Mouse (Mus musculus): Measurements from ENCODE around the gene Camsap3. TPM values are rescaled to one million over a fixed set of nuclear protein-coding genes. Genes with fewer than 3 reads are reported as not detected.

Camsap3 gene
- under 1 TPM; 0.11 to 0.68 TPM for total RNA-seq (2023)

DNA sequence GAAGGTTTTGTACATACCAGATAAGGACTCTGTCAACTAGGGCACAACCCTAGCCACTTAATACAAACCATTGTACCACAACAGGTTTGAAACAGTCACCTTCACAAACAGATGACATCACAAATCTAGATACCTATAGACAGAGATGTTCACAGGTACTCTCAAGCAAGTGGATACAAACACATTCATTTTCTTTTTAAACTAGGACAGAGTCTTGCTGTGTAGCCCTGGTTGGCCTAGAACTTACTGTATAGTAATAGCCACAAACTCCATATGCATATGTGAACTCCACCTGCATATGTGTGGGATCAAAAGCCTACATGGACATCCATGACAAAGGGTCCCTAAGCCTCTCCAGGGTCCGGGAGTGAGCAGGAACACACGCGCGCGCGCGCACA is at the start of gene Camsap3:
Gene Camsap3, plus strand, starts transcription at position 301 of the 398 bp plus-strand sequence.

DNA sequence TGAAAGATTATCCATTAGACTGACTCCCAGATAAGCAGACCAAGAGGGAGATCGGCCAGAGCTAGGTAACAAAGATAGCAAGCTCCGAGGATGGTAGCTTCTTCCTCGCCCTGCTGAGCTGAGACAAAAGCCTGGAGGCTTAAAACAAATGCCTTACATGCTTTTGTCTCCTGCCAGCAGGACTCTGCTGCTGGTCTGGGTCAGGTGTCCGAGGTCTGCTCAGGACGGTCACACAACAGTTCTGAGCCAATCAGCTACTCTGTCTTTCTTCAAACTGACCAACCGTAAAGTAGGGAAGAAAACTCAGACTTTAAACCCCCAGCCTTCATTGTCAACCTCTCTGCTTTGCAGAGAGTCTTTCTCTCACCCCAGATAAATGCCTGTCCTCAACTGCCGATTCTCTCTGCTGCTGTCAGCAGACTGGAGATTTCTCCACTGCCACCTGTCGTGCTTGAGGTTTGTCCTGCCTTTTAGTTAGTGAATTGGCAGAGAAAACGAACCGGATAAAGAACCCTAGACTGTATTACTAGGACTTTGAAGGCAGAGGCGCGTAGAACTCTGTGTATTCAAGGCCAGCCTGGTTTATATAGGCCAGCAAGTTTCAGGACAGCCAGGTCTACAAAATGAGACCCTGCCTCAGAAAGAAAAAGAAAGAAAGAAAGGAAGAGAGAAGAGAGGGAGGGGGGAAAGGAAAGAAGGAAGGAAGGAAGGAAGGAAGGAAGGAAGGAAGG is 19.3 kb upstream of the Camsap3 start, which contains the start of gene C330021F23Rik:
Gene C330021F23Rik, plus strand, starts transcription at position 350 of the 731 bp plus-strand sequence.

DNA sequence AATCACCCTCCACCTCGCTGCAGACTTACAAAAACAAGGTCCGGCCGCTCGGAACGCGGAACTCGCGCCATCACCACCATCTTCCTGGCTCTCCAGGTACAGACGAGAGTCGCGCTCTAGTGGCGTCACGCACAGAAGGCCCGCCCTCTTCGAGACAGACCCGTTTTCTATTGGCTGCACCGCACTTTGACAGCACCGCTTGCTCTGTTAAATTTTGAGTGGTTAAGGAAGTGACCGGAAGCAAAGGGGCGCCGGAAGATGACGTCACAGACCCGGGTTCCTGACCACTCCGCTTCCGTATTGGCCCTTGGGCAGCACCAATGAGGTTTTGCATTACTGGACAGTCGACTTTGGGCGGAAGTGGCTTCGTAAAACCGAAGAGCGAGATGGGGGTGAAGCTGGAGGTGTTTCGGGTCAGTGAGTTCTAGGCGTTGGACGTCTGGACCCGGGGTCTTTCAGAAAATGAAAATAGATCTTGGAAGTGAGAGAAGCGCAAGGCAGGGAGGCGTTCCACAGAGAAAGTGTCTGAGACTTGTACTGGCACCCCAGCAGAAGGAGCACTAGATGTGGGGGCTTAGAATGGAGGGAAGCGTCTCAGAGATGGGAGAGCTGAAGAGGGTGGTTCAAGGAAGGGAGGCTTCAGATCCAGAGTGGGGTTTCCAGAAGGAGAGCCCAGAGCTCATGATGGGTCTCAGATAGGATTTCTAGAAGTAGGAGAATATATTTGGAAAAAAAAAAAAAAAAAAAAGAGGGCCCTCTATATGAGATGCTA is 34.3 kb downstream of the Camsap3 start, which contains the start of the genes Xab2 and Pet100:
Gene Xab2, minus strand, starts transcription at position 118 of the 772 bp plus-strand sequence.
Gene Pet100, plus strand, starts transcription at position 350 of the 772 bp plus-strand sequence.

DNA sequence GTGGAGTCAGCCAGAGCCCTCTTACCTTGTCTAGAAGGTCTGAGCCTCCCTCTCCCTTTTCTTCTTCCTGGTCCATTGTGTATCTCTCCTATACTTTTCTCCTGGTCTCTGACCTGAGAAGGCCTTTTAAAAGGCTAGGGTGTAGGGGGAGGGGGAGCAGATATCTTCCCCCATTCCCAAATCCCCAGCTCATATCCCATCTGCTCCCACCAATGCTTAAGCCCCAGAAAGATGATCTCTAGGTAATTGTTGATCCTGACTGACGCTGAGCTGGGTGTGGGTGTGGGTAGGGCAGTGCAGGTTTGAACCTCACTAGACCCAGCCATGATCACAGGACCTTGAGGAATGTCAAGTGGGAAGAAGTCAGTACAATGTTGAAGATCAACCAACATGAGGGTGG is 38.4 kb downstream of the Camsap3 start, which contains the start of gene Pcp2:
Gene Pcp2, minus strand, starts transcription at position 101 of the 400 bp plus-strand sequence.

DNA sequence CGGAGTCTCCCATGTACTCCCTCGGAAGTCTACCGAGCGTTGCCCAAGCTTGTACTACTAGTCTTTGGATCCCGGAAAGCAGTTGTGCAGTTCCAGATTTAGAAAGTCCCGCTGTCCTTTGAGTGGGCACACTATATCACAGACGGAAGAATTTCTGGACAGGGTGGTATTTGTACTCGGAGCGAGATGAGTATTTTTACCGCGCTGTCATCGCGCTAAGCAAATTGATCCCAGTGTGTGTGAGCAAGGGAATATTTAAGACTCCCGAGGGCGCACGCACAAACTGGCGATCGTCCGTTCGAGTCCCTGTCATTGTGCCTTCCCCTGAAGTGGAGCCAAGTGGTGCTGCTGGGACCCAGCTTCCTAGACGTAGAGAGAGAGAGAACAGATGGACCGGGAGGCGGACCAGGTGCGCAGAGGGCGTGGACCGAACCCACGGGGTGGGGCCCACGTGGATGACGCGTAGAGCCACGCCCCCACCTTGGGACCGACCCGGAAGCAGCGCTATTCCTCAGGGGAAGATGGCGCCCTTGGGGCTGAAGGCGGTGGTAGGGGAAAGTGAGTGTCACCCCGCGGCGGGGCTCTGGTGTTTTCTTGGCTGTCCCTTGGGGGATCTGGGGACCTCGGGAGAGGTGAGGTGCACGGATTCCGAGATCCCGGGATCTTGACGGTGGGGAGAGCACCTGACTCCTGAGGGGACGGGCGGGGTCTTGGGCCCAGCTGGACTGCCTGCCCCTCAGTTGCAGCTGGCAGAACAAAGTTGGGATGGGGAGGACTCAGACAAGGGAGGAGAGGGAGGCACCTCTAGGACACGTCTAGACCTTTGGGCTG is 43.8 kb downstream of the Camsap3 start, which contains the start of gene Stxbp2:
Gene Stxbp2, plus strand, starts transcription at position 309 of the 831 bp plus-strand sequence.

DNA sequence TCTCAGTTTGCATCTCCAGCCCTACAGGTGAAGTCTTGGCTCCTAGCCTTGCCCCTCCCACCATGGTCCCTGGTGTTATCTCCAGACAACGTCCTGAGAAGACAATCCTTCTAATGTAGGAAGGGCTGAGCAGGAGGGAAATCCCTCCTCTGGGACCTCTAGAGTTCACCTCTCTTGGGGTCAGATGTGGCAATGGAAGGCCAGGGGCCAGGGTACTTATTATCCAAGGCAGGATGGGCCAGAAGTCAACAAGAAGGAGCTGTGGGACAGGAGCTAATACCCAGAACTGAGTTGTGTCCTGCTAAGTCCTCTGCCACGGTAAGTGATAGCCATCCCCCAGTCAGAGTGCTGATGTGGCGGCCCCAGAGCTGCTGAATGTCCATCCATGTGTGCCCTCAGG is 68.4 kb downstream of the Camsap3 start, which contains the start of gene Retn:
Gene Retn, plus strand, starts transcription at position 245 of the 400 bp plus-strand sequence.

Other genes with a start within 250 kb of the Camsap3 start
- 10 to 100 TPM; 81.0 to 89.9 TPM for gene A430078G23Rik, start 233.9 kb upstream of the Camsap3 start, total RNA-seq (2023)
- gene Arhgef18, start 194.3 kb upstream of the Camsap3 start, total RNA-seq (2023) = 100 to 1,000 TPM in 1 of 2 experiments, 10 to 100 TPM in 1; 88.5 to 108 TPM
- under 1 TPM; 0.60 to 0.81 TPM for gene Pex11g, start 119.6 kb upstream of the Camsap3 start, total RNA-seq (2023)
- under 1 TPM; 0.22 to 0.26 TPM for gene Tex45, start 116.4 kb upstream of the Camsap3 start, total RNA-seq (2023)
- gene Zfp358, start 94.2 kb upstream of the Camsap3 start, total RNA-seq (2023) = 1 to 10 TPM; 5.0 to 5.5 TPM
- gene Mcoln1, start 86.8 kb upstream of the Camsap3 start, total RNA-seq (2023) = 10 to 100 TPM; 27.1 to 36.8 TPM
- 10 to 100 TPM; 28.1 to 30.0 TPM for gene Pnpla6, start 71.9 kb upstream of the Camsap3 start, total RNA-seq (2023)
- not detected for gene C330021F23Rik, start 19.3 kb upstream of the Camsap3 start, total RNA-seq (2023)
- 10 to 100 TPM; 38.0 to 40.5 TPM for gene Xab2, start 34.0 kb downstream of the Camsap3 start, total RNA-seq (2023)
- gene Pet100, start 34.3 kb downstream of the Camsap3 start, total RNA-seq (2023) = 100 to 1,000 TPM; 104 to 110 TPM
- not detected for gene Pcp2, start 38.3 kb downstream of the Camsap3 start, total RNA-seq (2023)
- gene Stxbp2, start 43.7 kb downstream of the Camsap3 start, total RNA-seq (2023) = 100 to 1,000 TPM; 304 to 323 TPM
- 1 to 10 TPM; 1.6 to 1.7 TPM for gene Retn, start 68.5 kb downstream of the Camsap3 start, total RNA-seq (2023)
- 100 to 1,000 TPM; 317 to 329 TPM for gene Mcemp1, start 78.5 kb downstream of the Camsap3 start, total RNA-seq (2023)
- 1 to 10 TPM; 5.6 to 5.8 TPM for gene Fcor, start 85.1 kb downstream of the Camsap3 start, total RNA-seq (2023)
- 10 to 100 TPM; 11.7 to 14.0 TPM for gene Trappc5, start 89.0 kb downstream of the Camsap3 start, total RNA-seq (2023)
- gene Fcer2a, start 106.9 kb downstream of the Camsap3 start, total RNA-seq (2023) = under 1 TPM; 0.29 to 0.70 TPM
- not detected for gene Clec4g, start 133.4 kb downstream of the Camsap3 start, total RNA-seq (2023)
- 1 to 10 TPM; 6.7 to 7.7 TPM for gene Cd209a, start 161.7 kb downstream of the Camsap3 start, total RNA-seq (2023)